Mouse (Mus musculus): Measurements from ENCODE around the gene Cdan1. TPM values are rescaled to one million over a fixed set of nuclear protein-coding genes. Genes with fewer than 3 reads are reported as not detected.

Cdan1 gene
- polyA plus RNA-seq, 1 experiment, result 102 TPM

- TF ChIP-seq CTCF (IDR thresholded peaks at IDR 0.05; ENCODE audit: borderline replicate concordance, control insufficient read depth, extremely low read depth, insufficient read depth, low read length, poor library complexity), result no peak
- TF ChIP-seq POLR2A (IDR thresholded peaks at IDR 0.05; ENCODE audit: control insufficient read depth, extremely low read depth, insufficient read depth, low read length, poor library complexity), result no peak
- no peaks in the 10 kb centered on the region for H3K27me3 ChIP-seq (ENCODE audit: control insufficient read depth, insufficient read depth, low read length)
- no peak overlapping the region for H3K4me3 ChIP-seq (ENCODE audit: control insufficient read depth, insufficient read depth, low read length)
- H3K27ac ChIP-seq (ENCODE audit: control insufficient read depth, insufficient read depth, low read length), result no peak overlapping the region
- WGBS, result 13% methylated on average over 1 of the region's 1 CpGs
- DNase-seq, result peak; percentile 52
- H3K36me3 ChIP-seq (ENCODE audit: control insufficient read depth, insufficient read depth, low read length), result peaks cover 56% of the 10 kb centered on the region
- H3K4me1 ChIP-seq (replicated peaks; ENCODE audit: control insufficient read depth, insufficient read depth, low read length), result no peaks in the 10 kb centered on the region
Observed at GRCm38 (mm10) chr2:120866561-120866960, 16.6 kb upstream of the Cdan1 start.

GRCm38 (mm10) chr2:120863389-120863788, 13.5 kb upstream of the Cdan1 start:
- Histone ChIP-seq H3K27ac (ENCODE audit: control insufficient read depth, insufficient read depth, low read length) (no peak overlapping the region), H3K27me3 (ENCODE audit: control insufficient read depth, insufficient read depth, low read length) (no peaks in the 10 kb centered on the region), H3K36me3 (ENCODE audit: control insufficient read depth, insufficient read depth, low read length) (peaks cover 47% of the 10 kb centered on the region), H3K4me1 (replicated peaks; ENCODE audit: control insufficient read depth, insufficient read depth, low read length) (no peaks in the 10 kb centered on the region), H3K4me3 (ENCODE audit: control insufficient read depth, insufficient read depth, low read length) (no peak overlapping the region)
- DNase-seq, result no peak
- no peak for TF ChIP-seq CTCF (IDR thresholded peaks at IDR 0.05; ENCODE audit: borderline replicate concordance, control insufficient read depth, extremely low read depth, insufficient read depth, low read length, poor library complexity)
- TF ChIP-seq POLR2A (IDR thresholded peaks at IDR 0.05; ENCODE audit: control insufficient read depth, extremely low read depth, insufficient read depth, low read length, poor library complexity), result no peak
- 94% methylated on average over 1 of the region's 1 CpGs for WGBS

DNA sequence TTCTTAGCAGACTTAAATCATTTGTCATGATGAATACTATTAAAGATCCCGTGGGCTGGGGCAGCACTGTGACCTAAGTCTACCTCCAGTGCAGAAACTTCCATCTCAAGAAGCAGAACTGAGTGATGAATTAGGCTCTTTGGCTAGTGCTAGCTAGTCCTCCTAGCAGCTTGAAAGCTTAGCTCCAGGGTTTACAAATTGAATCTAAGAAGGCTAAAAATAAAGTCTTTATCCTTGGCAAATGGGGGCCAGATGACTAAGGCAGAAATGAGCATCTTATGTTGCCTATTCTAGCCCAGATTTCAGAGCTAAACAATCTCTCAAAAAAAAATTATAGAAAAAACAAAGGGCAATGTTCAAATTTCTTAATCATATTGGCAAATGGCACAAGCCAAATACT, 10.8 kb upstream of the Cdan1 start:
- WGBS, result 89% methylated on average over 1 of the region's 1 CpGs
- H3K27me3 ChIP-seq (ENCODE audit: control insufficient read depth, insufficient read depth, low read length), result no peaks in the 10 kb centered on the region
- H3K4me1 ChIP-seq (replicated peaks; ENCODE audit: control insufficient read depth, insufficient read depth, low read length), result no peaks in the 10 kb centered on the region
- H3K27ac ChIP-seq (ENCODE audit: control insufficient read depth, insufficient read depth, low read length), result no peak overlapping the region
- no peak overlapping the region for H3K4me3 ChIP-seq (ENCODE audit: control insufficient read depth, insufficient read depth, low read length)
- TF ChIP-seq POLR2A (IDR thresholded peaks at IDR 0.05; ENCODE audit: control insufficient read depth, extremely low read depth, insufficient read depth, low read length, poor library complexity) (no peak), CTCF (IDR thresholded peaks at IDR 0.05; ENCODE audit: borderline replicate concordance, control insufficient read depth, extremely low read depth, insufficient read depth, low read length, poor library complexity) (no peak)
- DNase-seq, result no peak
- H3K36me3 ChIP-seq (ENCODE audit: control insufficient read depth, insufficient read depth, low read length), result peaks cover 41% of the 10 kb centered on the region

- 98% methylated on average over 3 of the region's 3 CpGs for WGBS
Observed at GRCm38 (mm10) chr2:120858131-120858530, 8.2 kb upstream of the Cdan1 start.

DNA sequence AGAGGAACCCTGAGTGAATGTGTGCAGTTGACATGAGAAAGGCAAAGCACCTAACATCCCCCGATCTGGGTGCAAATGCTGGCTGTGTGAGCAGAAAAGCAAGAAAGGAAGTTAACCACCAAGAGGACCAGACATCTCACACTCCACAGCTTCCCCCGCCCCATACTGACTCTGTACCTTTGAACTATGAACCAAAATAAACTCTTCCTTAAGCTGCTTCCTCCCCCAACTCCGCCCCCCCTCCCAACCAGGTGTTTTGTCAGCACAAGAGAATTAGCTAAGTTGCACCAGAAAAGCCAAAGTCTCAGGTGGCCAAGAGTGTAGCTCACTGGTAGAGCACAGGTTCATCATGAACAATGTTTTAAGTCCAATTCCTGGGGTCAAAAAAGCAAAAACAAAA, 3.2 kb upstream of the Cdan1 start:
- Histone ChIP-seq H3K27ac (ENCODE audit: control insufficient read depth, insufficient read depth, low read length) (peak overlapping the region; percentile 88), H3K36me3 (ENCODE audit: control insufficient read depth, insufficient read depth, low read length) (no peaks in the 10 kb centered on the region), H3K4me1 (replicated peaks; ENCODE audit: control insufficient read depth, insufficient read depth, low read length) (peaks cover 13% of the 10 kb centered on the region), H3K4me3 (ENCODE audit: control insufficient read depth, insufficient read depth, low read length) (no peak overlapping the region), H3K27me3 (ENCODE audit: control insufficient read depth, insufficient read depth, low read length) (no peaks in the 10 kb centered on the region)
- TF ChIP-seq CTCF (IDR thresholded peaks at IDR 0.05; ENCODE audit: borderline replicate concordance, control insufficient read depth, extremely low read depth, insufficient read depth, low read length, poor library complexity), result no peak
- 18% methylated on average over 3 of the region's 3 CpGs for WGBS
- peak; percentile 76 for DNase-seq

More at GRCm38 (mm10) chr2:120858131-120858530, 8.2 kb upstream of the Cdan1 start:
- H3K4me3 ChIP-seq (ENCODE audit: control insufficient read depth, insufficient read depth, low read length), result no peak overlapping the region
- peaks cover 19% of the 10 kb centered on the region for H3K36me3 ChIP-seq (ENCODE audit: control insufficient read depth, insufficient read depth, low read length)
- no peak for TF ChIP-seq CTCF (IDR thresholded peaks at IDR 0.05; ENCODE audit: borderline replicate concordance, control insufficient read depth, extremely low read depth, insufficient read depth, low read length, poor library complexity)
- TF ChIP-seq POLR2A (IDR thresholded peaks at IDR 0.05; ENCODE audit: control insufficient read depth, extremely low read depth, insufficient read depth, low read length, poor library complexity), result no peak
- H3K27ac ChIP-seq (ENCODE audit: control insufficient read depth, insufficient read depth, low read length), result no peak overlapping the region
- no peaks in the 10 kb centered on the region for H3K27me3 ChIP-seq (ENCODE audit: control insufficient read depth, insufficient read depth, low read length)
- no peaks in the 10 kb centered on the region for H3K4me1 ChIP-seq (replicated peaks; ENCODE audit: control insufficient read depth, insufficient read depth, low read length)
- DNase-seq, result no peak

- H3K4me1 ChIP-seq (replicated peaks; ENCODE audit: control insufficient read depth, insufficient read depth, low read length), result peaks cover 13% of the 10 kb centered on the region
- peak; percentile 47 for DNase-seq
- 15% methylated on average over 1 of the region's 1 CpGs for WGBS
- H3K4me3 ChIP-seq (ENCODE audit: control insufficient read depth, insufficient read depth, low read length), result no peak overlapping the region
- H3K27ac ChIP-seq (ENCODE audit: control insufficient read depth, insufficient read depth, low read length), result peak overlapping the region; percentile 88; the same call in 1 of the 2 replicates
- H3K36me3 ChIP-seq (ENCODE audit: control insufficient read depth, insufficient read depth, low read length), result no peaks in the 10 kb centered on the region
- no peaks in the 10 kb centered on the region for H3K27me3 ChIP-seq (ENCODE audit: control insufficient read depth, insufficient read depth, low read length)
- TF ChIP-seq POLR2A (IDR thresholded peaks at IDR 0.05; ENCODE audit: control insufficient read depth, extremely low read depth, insufficient read depth, low read length, poor library complexity), result no peak
- no peak for TF ChIP-seq CTCF (IDR thresholded peaks at IDR 0.05; ENCODE audit: borderline replicate concordance, control insufficient read depth, extremely low read depth, insufficient read depth, low read length, poor library complexity)
Observed at GRCm38 (mm10) chr2:120852626-120853025, 2.7 kb upstream of the Cdan1 start.

DNA sequence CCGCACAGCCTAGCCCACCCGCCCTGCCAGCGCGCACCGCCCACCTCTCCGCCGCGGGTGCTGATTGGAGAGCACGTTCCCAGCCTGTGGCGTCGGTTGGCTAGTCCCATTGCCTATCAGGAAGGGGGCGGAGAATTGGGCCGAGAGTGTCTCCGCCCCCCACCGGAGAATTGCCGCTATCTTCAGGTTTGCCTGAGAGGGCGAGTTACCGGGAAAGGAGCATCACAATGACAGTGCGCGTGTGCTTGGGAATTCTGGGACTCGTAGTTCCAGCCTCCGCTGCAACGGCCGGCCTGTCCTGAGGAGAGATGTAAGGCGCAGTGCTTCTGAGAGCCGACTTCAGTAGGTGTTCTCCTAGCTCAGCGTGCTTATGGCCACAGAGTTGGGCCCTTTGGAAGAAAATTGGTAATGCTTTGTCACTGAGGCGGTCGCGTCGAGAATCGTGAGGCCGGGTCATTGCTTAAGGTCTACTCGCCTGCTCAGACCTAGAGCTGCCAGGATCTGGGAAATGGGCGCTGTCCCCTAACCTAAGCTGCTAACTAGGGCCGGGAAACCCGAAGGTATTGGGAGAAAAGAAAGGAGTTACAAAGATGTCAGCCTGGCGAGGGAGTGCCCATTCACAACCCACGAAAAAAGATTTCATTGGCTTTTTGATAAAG, 625 bp upstream of the Cdan1 start, which contains the start of gene Ttbk2:
Ttbk2 (minus strand) TSS at position 181 of the 659 bp plus-strand sequence.
- Histone ChIP-seq H3K36me3 (ENCODE audit: control insufficient read depth, insufficient read depth, low read length) (no peaks in the 10 kb centered on the region), H3K27ac (ENCODE audit: control insufficient read depth, insufficient read depth, low read length) (no peak within 1 kb of the TSS), H3K4me3 (ENCODE audit: control insufficient read depth, insufficient read depth, low read length) (peak within 1 kb of the TSS; percentile 64), H3K4me1 (replicated peaks; ENCODE audit: control insufficient read depth, insufficient read depth, low read length) (peaks cover 13% of the 10 kb centered on the region), H3K27me3 (ENCODE audit: control insufficient read depth, insufficient read depth, low read length) (no peaks in the 10 kb centered on the region)
- DNase-seq, result peak; percentile 97
- 3% methylated on average over 39 of the region's 39 CpGs for WGBS
- TF ChIP-seq CTCF (IDR thresholded peaks at IDR 0.05; ENCODE audit: borderline replicate concordance, control insufficient read depth, extremely low read depth, insufficient read depth, low read length, poor library complexity) (peak; percentile 57; the same call in 1 of the 2 replicates), POLR2A (IDR thresholded peaks at IDR 0.05; ENCODE audit: control insufficient read depth, extremely low read depth, insufficient read depth, low read length, poor library complexity) (peak; percentile 35; the same call in 1 of the 2 replicates)
